Mouse (Mus musculus) intestine, postnatal 0 days (tissue): ENCODE results near the gene Ttll13. TPM values are rescaled to one million over a fixed set of nuclear protein-coding genes. Genes with fewer than 3 reads are reported as not detected.

Source experiments
- ATAC-seq: fragments of 200-750 bp; cut with Nextera tagmentation; 2 replicates; pipeline ENCODE4 v1.8.0; 2017; ENCODE audit warnings: mild to moderate bottlenecking, moderate TSS enrichment, moderate library complexity
- H3K27ac ChIP-seq: fragments of 300-500 bp; sonication (generic); 2 replicates; pipeline ENCODE4 v1.5.1; 2014; ENCODE audit warnings: mild to moderate bottlenecking, low read depth, low read length, moderate library complexity
- H3K27me3 ChIP-seq: fragments of 300-500 bp; sonication (generic); replicated peaks from 2 replicates; pipeline ENCODE4 v1.6.1; 2014; ENCODE audit warnings: low read length, mixed read lengths; ENCODE audit not compliant: control insufficient read depth, insufficient read depth
- H3K36me3 ChIP-seq: fragments of 300-500 bp; sonication (generic); 2 replicates; pipeline ENCODE4 v1.6.1; 2014; ENCODE audit warnings: mild to moderate bottlenecking, moderate library complexity; ENCODE audit not compliant: control insufficient read depth, insufficient read depth
- H3K4me1 ChIP-seq: fragments of 300-500 bp; sonication (generic); replicated peaks from 2 replicates; pipeline ENCODE4 v1.6.1; 2014; ENCODE audit warnings: antibody characterized with exemption, low read length, mixed read lengths; ENCODE audit not compliant: control insufficient read depth, insufficient read depth
- H3K4me2 ChIP-seq: fragments of 300-500 bp; sonication (generic); replicated peaks from 2 replicates; pipeline ENCODE4 v1.6.1; 2014; ENCODE audit warnings: low read depth, mild to moderate bottlenecking, moderate library complexity
- H3K4me3 ChIP-seq: fragments of 300-500 bp; sonication (generic); 2 replicates; pipeline ENCODE4 v1.5.1; 2014; ENCODE audit warnings: low read depth, low read length
- H3K9ac ChIP-seq: fragments of 300-500 bp; sonication (generic); 2 replicates; pipeline ENCODE4 v1.6.1; 2014; ENCODE audit warnings: mild to moderate bottlenecking, low read depth, low read length
- H3K9me3 ChIP-seq: fragments of 300-500 bp; sonication (generic); 2 replicates; pipeline ENCODE4 v1.6.1; 2016; ENCODE audit warnings: mixed run types; ENCODE audit not compliant: control insufficient read depth
- CTCF ChIP-seq: sonication (generic); IDR thresholded peaks from 2 replicates; pipeline ENCODE4 v1.5.1; 2016; ENCODE audit warnings: low read depth, mild to moderate bottlenecking, control low read depth, antibody characterized with exemption, moderate library complexity
- WGBS: fragments of 180-500 bp; shearing (Covaris S2); extraction: QIAGEN DNeasy Blood & Tissue Kit; methylation state at CpG from one replicate; pipeline ENCODE4 v1.1.7; 2014; 5-methylcytosine and 5-hydroxymethylcytosine counted together
- polyA plus RNA-seq: library from polyadenylated mRNA; unstranded; fragments of >200 nt; fragmentation: Nextera tagmentation; extraction: Ambion mirVana; gene quantifications from 2 replicates; pipeline ENCODE4 v1.2.1, GENCODE M21; 2015

The Ttll13 gene
- polyA plus RNA-seq, 1 experiment from 2014 or later = 0.77 TPM

DNA sequence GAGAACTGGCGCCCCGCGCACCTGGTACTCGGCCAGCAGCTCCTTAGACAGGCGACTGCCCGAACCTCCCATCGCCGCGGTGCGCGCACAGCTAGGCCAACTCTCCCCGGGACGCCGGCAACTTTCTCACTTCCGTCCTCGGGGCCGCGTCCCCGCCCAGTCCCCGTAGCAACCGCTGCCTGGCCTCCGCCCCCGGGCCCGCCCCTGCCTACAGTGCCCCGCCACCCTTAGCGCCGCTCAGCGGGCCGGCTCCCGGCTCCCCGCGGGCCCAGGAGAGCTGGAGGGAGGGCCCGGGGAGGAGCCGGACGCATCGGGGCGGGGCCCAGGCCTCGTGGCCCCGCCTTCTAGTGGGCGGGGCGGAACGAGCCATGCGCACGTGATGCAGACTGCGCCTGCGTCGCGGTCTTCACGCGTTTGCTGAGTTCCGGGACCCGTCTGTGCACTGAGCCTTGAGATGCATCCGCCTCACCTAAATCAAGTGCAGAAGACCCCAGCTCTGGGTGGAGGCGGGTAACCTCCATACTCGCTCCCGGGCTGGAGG is 13.6 kb upstream of the Ttll13 start, which contains the start of the genes Cib1 and Gdpgp1:
TSS of gene Cib1 (minus strand) at position 325 of the 541 bp plus-strand sequence.
TSS of gene Gdpgp1 (plus strand) at position 377 of the 541 bp plus-strand sequence.
- peak within 1 kb of the TSS; percentile 88 for H3K4me2 ChIP-seq
- ATAC-seq = peak; percentile 96
- no peaks in the 10 kb centered on the region for H3K9me3 ChIP-seq
- peak; percentile 18 for TF ChIP-seq CTCF
- peak within 1 kb of the TSS; percentile 79 for H3K9ac ChIP-seq
- peaks cover 13% of the 10 kb centered on the region for H3K36me3 ChIP-seq
- H3K27me3 ChIP-seq = no peaks in the 10 kb centered on the region
- H3K4me1 ChIP-seq = 0 out of 2 replicates have a peak, but pooled peaks cover 4% of the 10 kb centered on the region
- under 1% methylated on average over 55 of the region's 56 CpGs for WGBS
- peak within 1 kb of the TSS; percentile 98 for H3K27ac ChIP-seq
- peak within 1 kb of the TSS; percentile 71 for H3K4me3 ChIP-seq

DNA sequence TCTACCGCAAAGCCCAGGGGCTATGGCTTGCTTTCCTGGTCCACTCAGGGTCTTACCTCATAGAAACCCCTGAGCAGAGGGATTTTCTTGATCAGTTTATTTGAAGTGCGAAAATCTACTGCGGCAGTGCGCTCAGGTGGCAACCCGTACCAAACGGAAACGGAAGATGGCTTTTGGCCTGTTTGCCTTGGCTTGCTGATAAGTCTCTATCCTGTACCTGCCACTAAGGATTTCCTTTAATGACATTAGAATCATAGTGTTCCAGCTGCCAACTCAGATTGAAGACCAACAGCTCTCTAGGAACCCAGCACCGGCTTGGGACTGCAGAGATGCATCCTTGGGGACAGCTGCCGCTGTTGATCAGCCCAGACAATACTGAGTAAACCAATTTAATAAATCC is 12.4 kb upstream of the Ttll13 start:
- peak overlapping the region; percentile 71 for H3K4me3 ChIP-seq
- no peaks in the 10 kb centered on the region for H3K9me3 ChIP-seq
- H3K9ac ChIP-seq = peak overlapping the region; percentile 72; the same call in 1 of the 2 replicates
- H3K27me3 ChIP-seq = no peaks in the 10 kb centered on the region
- no peak for ATAC-seq
- peak overlapping the region; percentile 88 for H3K4me2 ChIP-seq
- no peak for TF ChIP-seq CTCF
- peaks cover 9% of the 10 kb centered on the region for H3K36me3 ChIP-seq
- H3K27ac ChIP-seq = no peak overlapping the region
- 0 out of 2 replicates have a peak, but pooled peaks cover 4% of the 10 kb centered on the region for H3K4me1 ChIP-seq
- WGBS = 49% methylated on average over 9 of the region's 9 CpGs

DNA sequence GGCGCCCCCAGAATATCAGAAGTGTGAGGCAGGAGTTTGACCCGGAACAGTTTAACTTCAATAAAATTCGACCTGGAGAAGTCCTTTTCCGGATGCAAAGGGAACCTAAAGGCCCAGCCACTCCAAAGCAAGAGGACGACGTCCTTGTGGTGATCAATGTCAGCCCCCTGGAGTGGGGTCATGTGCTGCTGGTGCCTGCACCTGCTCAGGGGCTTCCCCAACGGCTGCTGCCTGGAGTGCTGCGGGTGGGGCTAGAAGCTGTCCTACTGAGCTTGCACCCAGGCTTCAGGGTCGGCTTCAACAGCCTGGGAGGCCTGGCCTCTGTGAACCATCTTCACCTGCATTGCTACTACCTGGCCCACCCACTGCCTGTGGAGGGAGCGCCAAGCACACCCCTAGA is 7.6 kb upstream of the Ttll13 start:
- WGBS = 86% methylated on average over 10 of the region's 10 CpGs
- H3K27me3 ChIP-seq = no peaks in the 10 kb centered on the region
- 0 out of 2 replicates have a peak, but pooled peaks cover 4% of the 10 kb centered on the region for H3K4me1 ChIP-seq
- H3K9me3 ChIP-seq = no peaks in the 10 kb centered on the region
- H3K4me3 ChIP-seq = no peak overlapping the region
- H3K4me2 ChIP-seq = no peak overlapping the region
- no peak overlapping the region for H3K27ac ChIP-seq
- no peak overlapping the region for H3K9ac ChIP-seq
- TF ChIP-seq CTCF = no peak
- H3K36me3 ChIP-seq = peaks cover 27% of the 10 kb centered on the region
- no peak for ATAC-seq

DNA sequence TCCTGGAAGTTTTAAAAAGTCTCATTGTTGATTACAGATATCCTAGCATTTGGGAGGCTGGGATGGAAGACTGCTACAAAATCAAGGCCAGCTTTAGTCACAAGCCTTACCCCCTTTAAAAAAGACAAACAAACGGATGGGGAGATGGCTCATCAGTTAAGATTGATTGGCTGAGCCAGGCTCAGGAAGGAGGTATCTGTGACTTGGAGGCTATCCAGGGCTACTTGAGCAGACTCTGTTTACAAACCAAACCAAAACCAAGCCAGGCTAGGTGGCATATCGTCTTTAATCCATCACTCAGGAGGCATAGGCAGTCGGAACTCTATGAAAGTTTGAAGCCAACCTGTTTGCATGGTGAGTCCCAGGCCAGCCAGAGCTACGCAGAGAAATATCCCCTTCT is 4.5 kb upstream of the Ttll13 start:
- 59% methylated on average over 4 of the region's 4 CpGs for WGBS
- no peak for TF ChIP-seq CTCF
- H3K27me3 ChIP-seq = no peaks in the 10 kb centered on the region
- H3K4me3 ChIP-seq = no peak overlapping the region
- H3K9ac ChIP-seq = peak overlapping the region; percentile 7; the same call in 1 of the 2 replicates
- H3K27ac ChIP-seq = 0 out of 2 replicates have a peak overlapping the region, but pooled peaks have one; percentile 42
- no peak overlapping the region for H3K4me2 ChIP-seq
- no peak for ATAC-seq
- H3K36me3 ChIP-seq = peaks cover 27% of the 10 kb centered on the region
- no peaks in the 10 kb centered on the region for H3K4me1 ChIP-seq
- H3K9me3 ChIP-seq = no peaks in the 10 kb centered on the region

DNA sequence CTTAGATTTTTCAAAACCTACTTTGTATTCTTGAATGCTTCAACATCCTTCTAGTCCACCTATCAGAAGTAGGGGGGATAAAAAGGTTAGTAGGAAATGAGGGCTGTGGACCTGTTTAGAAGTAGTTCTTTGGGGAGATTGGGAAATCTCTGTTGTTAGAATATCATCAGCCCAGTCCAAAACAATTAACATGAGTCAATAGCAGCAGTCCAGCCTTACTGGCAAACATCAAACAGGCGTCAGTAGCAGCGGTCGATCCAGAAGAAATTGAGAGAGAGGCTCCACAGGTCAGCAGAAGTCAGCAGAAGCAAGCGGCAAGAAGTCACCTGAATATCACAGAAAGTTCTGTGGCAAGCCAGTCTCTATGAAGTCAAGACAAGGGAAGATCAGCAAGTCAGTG is 1.3 kb upstream of the Ttll13 start:
- no peak for ATAC-seq
- 91% methylated on average over 4 of the region's 4 CpGs for WGBS
- no peaks in the 10 kb centered on the region for H3K4me1 ChIP-seq
- no peaks in the 10 kb centered on the region for H3K27me3 ChIP-seq
- H3K9me3 ChIP-seq = no peaks in the 10 kb centered on the region
- no peak overlapping the region for H3K4me3 ChIP-seq
- no peak overlapping the region for H3K27ac ChIP-seq
- H3K4me2 ChIP-seq = no peak overlapping the region
- peaks cover 8% of the 10 kb centered on the region; the same call in 1 of the 2 replicates for H3K36me3 ChIP-seq
- no peak for TF ChIP-seq CTCF
- no peak overlapping the region for H3K9ac ChIP-seq

DNA sequence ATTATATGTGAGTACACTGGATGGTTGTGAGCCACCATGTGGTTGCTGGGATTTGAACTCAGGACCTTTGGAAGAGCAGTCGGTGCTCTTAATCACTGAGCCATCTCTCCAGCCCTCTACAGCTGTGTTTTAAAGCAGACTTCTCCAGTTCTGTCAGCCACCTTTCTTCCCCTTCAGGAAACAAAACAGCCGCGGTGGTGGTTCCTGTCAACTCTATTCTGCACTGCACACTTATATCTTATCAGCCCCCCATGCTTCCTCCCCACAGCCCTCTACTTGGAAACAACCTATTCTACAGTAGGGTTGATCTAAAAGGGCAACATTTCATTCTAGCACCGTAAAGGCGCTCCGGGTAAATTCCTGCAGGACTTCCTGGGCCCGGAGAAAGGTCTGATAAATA is 683 bp downstream of the Ttll13 start:
- ATAC-seq = no peak
- H3K27ac ChIP-seq = 0 out of 2 replicates have a peak overlapping the region, but pooled peaks have one; percentile 10
- H3K4me3 ChIP-seq = peak overlapping the region; percentile 51
- H3K9ac ChIP-seq = peak overlapping the region; percentile 46; the same call in 1 of the 2 replicates
- no peaks in the 10 kb centered on the region for H3K27me3 ChIP-seq
- TF ChIP-seq CTCF = no peak
- H3K36me3 ChIP-seq = no peaks in the 10 kb centered on the region
- H3K4me2 ChIP-seq = peak overlapping the region; percentile 60
- H3K9me3 ChIP-seq = no peaks in the 10 kb centered on the region
- H3K4me1 ChIP-seq = no peaks in the 10 kb centered on the region
- 45% methylated on average over 7 of the region's 7 CpGs for WGBS
